Mouse (Mus musculus): ENCODE results near the gene Edem1.

- TF ChIP-seq POLR2A (IDR thresholded peaks at IDR 0.05; ENCODE audit: insufficient read depth, low read length) (no peak), CTCF (IDR thresholded peaks at IDR 0.05; ENCODE audit: low read depth, low read length) (no peak)
Measured at GRCm38 (mm10) chr6:108903280-108903679, 74.8 kb downstream of the Edem1 start.

Data from ES-Bruce4 (cell line).